Mouse (Mus musculus) MEL (cell line): ENCODE data around the gene Clk2. TPM values are rescaled to one million over a fixed set of nuclear protein-coding genes. Genes with fewer than 3 reads are reported as not detected.

ENCODE experiments used
- DNase-seq: peaks from one replicate; pipeline ENCODE4 v3.0.0; 2011; ENCODE audit warnings: low read depth, low spot score
- H3K27ac ChIP-seq: 2 replicates; pipeline ENCODE4 v1.5.1; 2012; ENCODE audit warnings: low read depth, mild to moderate bottlenecking, control low read depth, low read length, moderate library complexity; ENCODE audit not compliant: control insufficient read depth
- H3K27me3 ChIP-seq, 2 experiments: fragments of 150-350 bp in 1 of 2; sonication (generic) in 1 of 2; 2 replicates each; pipeline ENCODE4 v1.6.1; 2012; ENCODE audit warnings: low read length in 2 of 2, mild to moderate bottlenecking in 2 of 2, improper control_type of control experiment in 1 of 2, moderate library complexity in 1 of 2; ENCODE audit not compliant: insufficient read depth in 2 of 2, control insufficient read depth in 1 of 2
- H3K36me3 ChIP-seq, 2 experiments: 2 replicates each; pipeline ENCODE4 v1.6.1; 2012 to 2014; ENCODE audit warnings: low read length in 2 of 2, improper control_type of control experiment in 1 of 2, inconsistent platforms in 1 of 2, mild to moderate bottlenecking in 1 of 2; ENCODE audit not compliant: insufficient read depth in 2 of 2, control insufficient read depth in 1 of 2
- H3K4me1 ChIP-seq, 2 experiments: fragments of 150-350 bp in 1 of 2; sonication (generic) in 1 of 2; 2 replicates each; pipeline ENCODE4 v1.6.1; 2012; ENCODE audit warnings: low read length in 2 of 2, improper control_type of control experiment in 1 of 2, mild to moderate bottlenecking in 1 of 2; ENCODE audit not compliant: insufficient read depth in 2 of 2, control insufficient read depth in 1 of 2
- H3K4me3 ChIP-seq, 2 experiments: fragments of 150-350 bp in 1 of 2; sonication (generic) in 1 of 2; 2 replicates each; pipeline ENCODE4 v1.5.1; 2012; ENCODE audit warnings: low read depth in 2 of 2, low read length in 2 of 2, mild to moderate bottlenecking in 2 of 2, moderate library complexity in 2 of 2, control low read depth in 1 of 2, improper control_type of control experiment in 1 of 2; ENCODE audit not compliant: control insufficient read depth in 1 of 2, insufficient read depth in 1 of 2
- H3K79me2 ChIP-seq: 2 replicates; pipeline ENCODE4 v1.6.1; 2012; ENCODE audit warnings: mild to moderate bottlenecking, low read length, moderate library complexity; ENCODE audit not compliant: control insufficient read depth, poor library complexity, insufficient read depth
- H3K9ac ChIP-seq: 2 replicates; pipeline ENCODE4 v1.6.1; 2012; ENCODE audit warnings: low read depth, mild to moderate bottlenecking, control low read depth, low read length, moderate library complexity; ENCODE audit not compliant: control insufficient read depth, poor library complexity, severe bottlenecking
- H3K9me3 ChIP-seq: fragments of 150-350 bp; sonication (generic); replicated peaks from 2 replicates; pipeline ENCODE4 v1.6.1; 2012; ENCODE audit warnings: mild to moderate bottlenecking, low read length, improper control_type of control experiment, moderate library complexity; ENCODE audit not compliant: insufficient read depth
- CHD1 ChIP-seq: IDR thresholded peaks from 2 replicates; pipeline ENCODE4 v1.6.1; 2012; ENCODE audit warnings: low read depth, mild to moderate bottlenecking, inconsistent platforms, low read length, improper control_type of control experiment
- CHD2 ChIP-seq: IDR thresholded peaks from 2 replicates; pipeline ENCODE4 v1.6.1; 2011; ENCODE audit warnings: low read length, improper control_type of control experiment
- CTCF ChIP-seq, 3 experiments: IDR thresholded peaks in 2 of 3; conservative IDR thresholded peaks in 1 of 3; 2 replicates each; pipeline ENCODE4 v1.5.1; 2011 to 2012; ENCODE audit warnings: low read length in 3 of 3, low read depth in 2 of 3, mild to moderate bottlenecking in 2 of 3, improper control_type of control experiment in 1 of 3, inconsistent platforms in 1 of 3, mixed read lengths in 1 of 3, moderate library complexity in 1 of 3; ENCODE audit not compliant: control insufficient read depth in 1 of 3, insufficient read depth in 1 of 3, poor library complexity in 1 of 3, severe bottlenecking in 1 of 3
- EP300 ChIP-seq, 2 experiments: IDR thresholded peaks; 2 replicates each; pipeline ENCODE4 v1.6.1; 2011; ENCODE audit warnings: improper control_type of control experiment in 2 of 2, low read length in 2 of 2, low read depth in 1 of 2, mild to moderate bottlenecking in 1 of 2
- ETS1 ChIP-seq: IDR thresholded peaks from 2 replicates; pipeline ENCODE4 v1.6.1; 2012; ENCODE audit warnings: low read depth, mild to moderate bottlenecking, inconsistent platforms, low read length, improper control_type of control experiment, moderate library complexity
- HCFC1 ChIP-seq: IDR thresholded peaks from 2 replicates; pipeline ENCODE4 v1.6.1; 2012; ENCODE audit warnings: low read depth, mild to moderate bottlenecking, inconsistent platforms, low read length, improper control_type of control experiment, moderate library complexity
- JUND ChIP-seq: IDR thresholded peaks from 2 replicates; pipeline ENCODE4 v1.6.1; 2011; ENCODE audit warnings: low read depth, mild to moderate bottlenecking, improper control_type of control experiment, low read length
- MAX ChIP-seq: IDR thresholded peaks from 2 replicates; pipeline ENCODE4 v1.6.1; 2011; ENCODE audit warnings: low read length, improper control_type of control experiment
- MAZ ChIP-seq: IDR thresholded peaks from 2 replicates; pipeline ENCODE4 v1.6.1; 2012; ENCODE audit warnings: low read depth, mild to moderate bottlenecking, inconsistent platforms, low read length, improper control_type of control experiment
- MXI1 ChIP-seq: IDR thresholded peaks from 2 replicates; pipeline ENCODE4 v1.6.1; 2011; ENCODE audit warnings: mild to moderate bottlenecking, low read depth, low read length, improper control_type of control experiment
- NELFE ChIP-seq: IDR thresholded peaks from 2 replicates; pipeline ENCODE4 v1.6.1; 2011; ENCODE audit warnings: low read depth, low read length, improper control_type of control experiment
- POLR2AphosphoS5 ChIP-seq: IDR thresholded peaks from 2 replicates; pipeline ENCODE4 v1.6.1; 2012; ENCODE audit warnings: low read depth, borderline replicate concordance, mild to moderate bottlenecking, inconsistent platforms, low read length, moderate library complexity, mixed read lengths
- RCOR1 ChIP-seq: IDR thresholded peaks from 2 replicates; pipeline ENCODE4 v1.6.1; 2012; ENCODE audit warnings: low read depth, mild to moderate bottlenecking, inconsistent platforms, low read length, improper control_type of control experiment
- SMC3 ChIP-seq: IDR thresholded peaks from 2 replicates; pipeline ENCODE4 v1.6.1; 2011; ENCODE audit warnings: low read depth, low read length, improper control_type of control experiment
- TAL1 ChIP-seq: IDR thresholded peaks from 2 replicates; pipeline ENCODE4 v1.6.1; 2012; ENCODE audit warnings: mild to moderate bottlenecking, inconsistent platforms, low read length, moderate library complexity, mixed read lengths
- TCF12 ChIP-seq: IDR thresholded peaks from 2 replicates; pipeline ENCODE4 v1.6.1; 2014; ENCODE audit warnings: low read depth, mild to moderate bottlenecking, inconsistent platforms, low read length, improper control_type of control experiment, moderate library complexity
- UBTF ChIP-seq: IDR thresholded peaks from 2 replicates; pipeline ENCODE4 v1.6.1; 2012; ENCODE audit warnings: low read depth, mild to moderate bottlenecking, inconsistent platforms, low read length, improper control_type of control experiment, moderate library complexity, borderline replicate concordance; ENCODE audit not compliant: insufficient read depth
- USF1 ChIP-seq: IDR thresholded peaks from 2 replicates; pipeline ENCODE4 v1.6.1; 2014; ENCODE audit warnings: low read depth, mild to moderate bottlenecking, inconsistent platforms, low read length, improper control_type of control experiment, moderate library complexity
- ZC3H11A ChIP-seq: IDR thresholded peaks from 2 replicates; pipeline ENCODE4 v1.6.1; 2012; ENCODE audit warnings: low read depth, mild to moderate bottlenecking, inconsistent platforms, low read length, improper control_type of control experiment
- ZKSCAN1 ChIP-seq: IDR thresholded peaks from 2 replicates; pipeline ENCODE4 v1.6.1; 2012; ENCODE audit warnings: low read depth, mild to moderate bottlenecking, inconsistent platforms, low read length, improper control_type of control experiment, moderate library complexity
- ZMIZ1 ChIP-seq: IDR thresholded peaks from 2 replicates; pipeline ENCODE4 v1.6.1; 2012; ENCODE audit warnings: low read depth, mild to moderate bottlenecking, inconsistent platforms, low read length, improper control_type of control experiment, moderate library complexity
- polyA plus RNA-seq, 2 experiments: library from polyadenylated mRNA; stranded (reverse) in 1 of 2; unstranded in 1 of 2; fragments of >175 nt in 1 of 2; fragments of >200 nt in 1 of 2; gene quantifications; 2 replicates each; pipeline versions ENCODE4 v1.2.1 to v1.2.4; 2012; ENCODE audit warnings: low replicate concordance in 2 of 2, low read depth in 1 of 2; ENCODE audit not compliant: insufficient read length in 2 of 2, insufficient read depth in 1 of 2, missing spikeins in 1 of 2
- total RNA-seq: library from RNA; depleted of rRNA; stranded (reverse); fragments of 300-350 nt; gene quantifications from 2 replicates; pipeline ENCODE4 v1.2.3, GENCODE M21; 2012

The Clk2 gene
- total and polyA plus RNA-seq, 3 experiments, result 28.2 to 138 (median 83.6) TPM

- no peaks in the 10 kb centered on the region for H3K4me1 ChIP-seq
- no peak overlapping the region for H3K4me3 ChIP-seq
- H3K9ac ChIP-seq, result no peak overlapping the region
- no peak for TF ChIP-seq CHD2
- no peak for TF ChIP-seq SMC3
- no peak for TF ChIP-seq UBTF
- no peak for TF ChIP-seq CTCF (IDR thresholded peaks at IDR 0.05 in 2 of 3, conservative IDR thresholded peaks at IDR 0.05 in 1 of 3; ENCODE audit: control insufficient read depth in 1 of 3, insufficient read depth in 1 of 3, low read depth in 2 of 3, low read length in 3 of 3, poor library complexity in 1 of 3, severe bottlenecking in 1 of 3)
- no peak for TF ChIP-seq ETS1
- TF ChIP-seq MAX, result no peak
- TF ChIP-seq TAL1, result no peak
- TF ChIP-seq EP300 (IDR thresholded peaks at IDR 0.05; ENCODE audit: low read depth in 1 of 2, low read length in 2 of 2), result no peak
- TF ChIP-seq, all 39 proteins: peak for 0
- peaks cover 0 to 4% of the 10 kb centered on the region in 2 experiments; a peak in 1 of 4 replicates for H3K36me3 ChIP-seq
- H3K27ac ChIP-seq, result no peak overlapping the region
- H3K27me3 ChIP-seq, result no peaks in the 10 kb centered on the region
- no peaks in the 10 kb centered on the region for H3K9me3 ChIP-seq
- H3K79me2 ChIP-seq, result no peaks in the 10 kb centered on the region
- no peak for DNase-seq
Observed at GRCm38 (mm10) chr3:89144821-89145220, 19.8 kb upstream of the Clk2 start.

GRCm38 (mm10) chr3:89145566-89145965 lies 19.0 kb upstream of the Clk2 start:
- Histone ChIP-seq H3K27ac (no peak overlapping the region), H3K27me3 (no peaks in the 10 kb centered on the region), H3K9ac (no peak overlapping the region), H3K79me2 (no peaks in the 10 kb centered on the region), H3K36me3 (peaks cover 0 to 4% of the 10 kb centered on the region in 2 experiments; a peak in 1 of 4 replicates), H3K4me1 (no peaks in the 10 kb centered on the region), H3K9me3 (no peaks in the 10 kb centered on the region), H3K4me3 (no peak overlapping the region)
- no peak for DNase-seq
- no peak for TF ChIP-seq JUND
- TF ChIP-seq MAZ, result no peak
- no peak for TF ChIP-seq EP300 (IDR thresholded peaks at IDR 0.05; ENCODE audit: low read depth in 1 of 2, low read length in 2 of 2)
- TF ChIP-seq CHD1, result no peak
- no peak for TF ChIP-seq NELFE
- no peak for TF ChIP-seq TCF12
- TF ChIP-seq POLR2AphosphoS5, result no peak
- no peak for TF ChIP-seq ZMIZ1
- TF ChIP-seq HCFC1, result no peak
- no peak for TF ChIP-seq USF1
- no peak for TF ChIP-seq ZC3H11A
- TF ChIP-seq ZKSCAN1, result no peak
- TF ChIP-seq MAX, result no peak
- TF ChIP-seq ETS1, result no peak
- TF ChIP-seq MXI1, result no peak
- no peak for TF ChIP-seq RCOR1
